Mouse (Mus musculus) cerebellum, postnatal 25 days (tissue): ENCODE data around the gene Sv2b.

Source experiments
- DNase-seq, 2 experiments: peaks; one replicate each; pipeline ENCODE4 v3.0.0; 2021; ENCODE audit warnings: mixed read lengths in 2 of 2

The Sv2b gene

GRCm38 (mm10) chr7:75290554-75290953 is 18.5 kb downstream of the Sv2b start:
- DNase-seq: peak; percentile 70 to 72

GRCm38 (mm10) chr7:75287237-75287636 is 21.8 kb downstream of the Sv2b start:
- no peak for DNase-seq

- DNase-seq: peak; percentile 79 to 82
Observed at GRCm38 (mm10) chr7:75282951-75283350, 26.1 kb downstream of the Sv2b start.

GRCm38 (mm10) chr7:75282080-75282650 is 26.9 kb downstream of the Sv2b start:
- peak; percentile 43 to 54 for DNase-seq

GRCm38 (mm10) chr7:75281106-75281505 is 28.0 kb downstream of the Sv2b start:
- DNase-seq: peak in 1 of 2 experiments; percentile 59

- DNase-seq: peak in 1 of 2 experiments; percentile 48
Observed at GRCm38 (mm10) chr7:75277847-75278246, 31.2 kb downstream of the Sv2b start.

GRCm38 (mm10) chr7:75276739-75277138 is 32.3 kb downstream of the Sv2b start:
- DNase-seq: peak; percentile 51 to 60

DNA sequence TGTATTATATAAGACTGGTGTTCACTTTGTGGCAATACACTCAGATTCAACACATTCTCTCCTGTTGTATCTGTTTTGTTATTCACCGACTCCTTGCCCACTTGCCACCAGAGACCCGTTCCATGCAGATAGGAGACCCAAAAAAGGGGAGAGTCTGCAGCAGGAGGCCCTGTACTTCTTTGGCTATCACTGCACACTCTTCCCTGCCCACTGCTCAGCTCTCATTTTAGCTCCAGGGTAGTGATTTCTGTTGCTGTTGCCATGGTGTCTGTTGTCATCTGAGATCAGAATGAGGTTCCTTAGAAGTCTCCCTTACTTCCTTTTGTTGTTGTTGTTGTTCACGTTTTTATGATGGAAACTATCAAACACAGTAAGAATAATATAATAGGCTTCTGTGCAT is 34.5 kb downstream of the Sv2b start:
- DNase-seq: no peak

DNA sequence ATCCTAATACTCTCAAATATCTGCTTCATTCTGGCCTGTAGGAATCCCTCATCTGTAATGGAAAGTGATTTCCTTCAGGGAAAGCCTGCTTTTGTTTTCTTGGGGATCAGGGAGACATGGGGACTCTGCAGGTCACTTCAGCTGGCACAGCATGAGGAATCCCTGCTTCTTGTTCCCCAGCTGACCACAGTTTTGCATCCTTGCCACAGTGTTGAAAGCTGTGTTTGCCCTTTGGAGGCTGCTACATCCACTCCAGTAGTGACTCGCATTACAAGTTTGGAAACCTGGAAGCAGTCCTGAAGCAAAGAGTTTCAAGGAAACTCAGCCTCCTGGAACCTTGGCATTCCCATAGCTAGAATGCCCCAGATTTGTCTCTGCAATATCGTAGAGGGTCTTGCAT is 35.4 kb downstream of the Sv2b start:
- DNase-seq: no peak

DNA sequence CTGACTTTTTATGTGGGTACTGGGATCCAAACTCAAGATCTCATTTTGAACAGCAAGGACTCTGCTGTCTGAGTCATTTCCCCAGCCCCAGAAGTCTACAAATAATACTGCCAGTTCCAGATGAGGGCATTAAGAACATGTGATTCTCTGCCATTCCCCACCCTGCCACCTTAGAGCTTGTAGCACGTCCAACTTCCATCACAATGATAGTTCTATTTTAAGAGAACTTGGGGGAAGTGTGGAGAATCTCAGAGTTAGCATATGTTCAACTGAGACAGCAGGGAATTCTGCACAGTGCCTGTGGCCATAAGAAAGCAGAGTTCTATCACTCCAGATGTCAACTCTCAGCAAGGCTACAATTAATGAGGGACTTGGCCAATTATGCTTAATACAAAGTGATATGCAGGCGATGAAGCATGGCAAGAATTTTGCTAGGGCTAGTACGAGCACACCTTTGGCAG is 37.1 kb downstream of the Sv2b start:
- no peak for DNase-seq

DNA sequence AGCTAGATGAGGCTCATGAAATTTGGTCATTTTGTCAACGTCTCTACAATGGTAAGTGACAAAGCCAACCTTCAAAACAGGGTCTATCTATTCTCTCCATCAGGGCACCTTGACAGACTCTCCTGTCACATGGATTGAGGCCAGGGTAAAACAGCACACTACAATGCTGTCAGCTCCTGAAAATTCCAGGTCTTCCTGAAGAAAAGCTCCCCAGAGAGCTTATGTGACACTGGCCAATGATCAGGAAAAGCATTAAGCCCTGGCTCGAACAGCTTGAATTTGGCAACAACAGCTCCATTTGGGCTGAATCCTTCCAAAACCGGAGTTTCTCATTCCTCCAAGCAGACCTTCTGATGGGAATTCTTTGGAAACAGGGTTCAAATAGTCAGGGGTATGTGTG is 37.8 kb downstream of the Sv2b start:
- DNase-seq: peak; percentile 52 to 62

DNA sequence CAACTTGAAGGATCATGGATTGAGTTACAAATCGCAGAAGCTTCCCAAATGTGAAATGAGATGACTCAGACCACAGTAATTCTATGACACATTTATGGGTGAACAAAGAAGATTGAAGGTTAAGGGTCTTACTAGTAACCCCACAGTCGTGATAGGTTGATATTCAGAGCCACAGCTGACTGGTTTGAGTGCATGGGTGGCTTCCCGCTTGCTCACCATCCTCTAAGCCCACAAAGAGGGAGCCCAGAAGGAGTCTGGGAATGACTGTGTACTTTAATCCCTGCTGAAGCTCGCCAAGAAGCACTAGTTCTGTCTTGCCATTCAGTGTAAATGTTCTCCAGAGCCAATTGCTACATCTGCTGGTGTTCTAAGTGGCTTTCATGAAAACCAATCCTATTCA is 41.8 kb downstream of the Sv2b start:
- DNase-seq: no peak

DNA sequence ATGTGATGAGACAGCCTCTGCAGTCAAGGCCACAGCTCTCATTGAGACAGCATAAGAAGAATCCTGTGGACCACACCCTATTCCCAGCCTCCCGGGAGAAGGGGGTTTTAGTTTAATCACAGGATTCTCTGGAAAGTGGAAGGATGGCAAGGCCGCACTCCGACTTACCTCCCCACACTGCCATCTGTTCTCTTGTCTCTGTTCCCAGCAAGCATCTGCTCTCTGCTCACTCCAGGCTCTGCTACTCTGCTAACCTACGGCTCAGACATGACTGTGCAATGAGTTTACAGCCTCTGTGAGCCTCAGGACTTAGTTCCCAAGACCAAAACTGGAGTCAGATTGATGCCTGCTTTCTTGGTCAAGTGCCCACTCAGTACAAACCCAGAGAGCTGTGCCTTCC is 43.8 kb downstream of the Sv2b start:
- peak; percentile 87 to 88 for DNase-seq

- DNase-seq: no peak
Observed at GRCm38 (mm10) chr7:75259945-75260344, 49.1 kb downstream of the Sv2b start.

DNA sequence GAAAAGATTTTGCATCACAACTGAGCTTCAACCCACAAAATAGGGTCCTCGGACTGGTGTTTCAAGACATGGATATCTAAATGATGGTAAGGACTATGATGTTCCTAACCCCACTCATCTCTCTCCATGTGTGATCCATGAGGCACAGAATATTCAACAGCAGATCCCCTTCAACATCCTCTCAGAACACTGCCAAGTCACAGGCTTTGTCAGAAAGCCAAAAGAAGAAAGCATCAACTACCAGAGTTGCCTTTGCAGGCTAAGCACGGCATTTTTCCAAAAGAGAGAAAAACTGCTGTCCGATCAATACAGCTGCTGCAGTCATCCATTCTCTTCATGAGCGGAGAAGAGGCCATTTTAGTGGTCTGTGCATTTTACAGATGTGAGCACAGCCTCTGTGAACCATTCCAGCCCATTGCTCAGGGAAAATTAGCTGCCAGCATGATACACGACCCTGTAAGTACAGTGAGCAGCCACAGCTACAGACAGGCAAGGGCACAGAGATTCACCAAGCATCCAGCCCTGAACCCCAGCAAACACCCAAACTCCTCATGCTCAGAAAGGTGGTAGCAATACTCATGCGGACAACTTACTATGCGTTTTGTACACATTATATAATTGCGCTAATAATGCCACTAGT is 55.3 kb downstream of the Sv2b start:
- no peak for DNase-seq

DNA sequence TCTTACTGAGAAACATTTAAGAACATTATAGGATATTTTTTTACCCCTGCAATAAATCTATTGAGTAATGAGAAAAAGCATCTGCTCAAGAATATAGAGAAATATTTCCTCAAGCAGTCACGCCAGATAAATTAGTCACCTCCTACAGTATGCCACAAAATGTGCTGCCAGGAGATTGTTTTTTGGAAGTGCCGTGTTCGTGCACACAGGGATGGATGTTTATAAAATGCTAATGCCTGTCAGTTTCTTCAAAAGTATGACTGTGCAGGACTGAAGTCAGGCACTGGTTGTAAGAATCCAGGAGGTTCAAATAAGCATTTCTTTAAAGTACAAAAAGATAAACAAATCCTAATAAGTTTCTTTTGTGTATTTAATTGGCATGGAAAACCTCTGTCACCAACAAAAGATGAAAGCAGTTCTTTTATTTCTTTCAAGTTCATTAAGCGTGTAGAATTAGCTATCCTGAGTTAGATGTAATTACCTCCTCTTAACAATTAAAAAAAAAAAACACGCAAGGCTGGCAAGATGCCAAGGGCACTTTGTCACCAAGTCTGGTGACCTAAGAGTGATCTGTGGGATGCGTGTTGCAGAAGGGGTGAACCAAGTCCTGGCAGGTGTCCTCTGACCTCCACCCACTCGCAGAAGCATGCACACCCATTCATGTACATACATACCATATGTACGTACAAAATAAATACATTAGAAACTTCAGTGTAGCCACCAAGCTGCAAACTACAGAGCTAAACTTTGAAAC is 68.1 kb downstream of the Sv2b start:
- peak in 1 of 2 experiments; percentile 35 for DNase-seq

DNA sequence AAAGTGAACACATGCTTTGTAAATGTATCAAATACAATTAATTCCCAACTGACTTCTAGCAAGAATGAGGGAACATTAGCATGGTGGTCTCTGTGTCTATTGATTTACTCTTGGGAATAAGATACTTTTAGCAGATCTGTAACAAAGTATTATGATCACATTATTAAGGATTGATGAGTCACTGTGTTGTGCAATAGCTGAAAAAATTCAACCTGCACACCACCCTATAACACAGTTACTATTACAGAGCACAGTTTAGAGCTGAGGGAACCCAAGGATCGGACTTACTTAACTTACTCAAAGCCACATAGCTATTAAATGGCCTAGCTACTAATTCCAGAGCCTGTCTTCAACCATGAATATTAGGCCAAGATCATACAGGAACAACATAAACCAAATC is 72.7 kb downstream of the Sv2b start:
- no peak for DNase-seq

DNA sequence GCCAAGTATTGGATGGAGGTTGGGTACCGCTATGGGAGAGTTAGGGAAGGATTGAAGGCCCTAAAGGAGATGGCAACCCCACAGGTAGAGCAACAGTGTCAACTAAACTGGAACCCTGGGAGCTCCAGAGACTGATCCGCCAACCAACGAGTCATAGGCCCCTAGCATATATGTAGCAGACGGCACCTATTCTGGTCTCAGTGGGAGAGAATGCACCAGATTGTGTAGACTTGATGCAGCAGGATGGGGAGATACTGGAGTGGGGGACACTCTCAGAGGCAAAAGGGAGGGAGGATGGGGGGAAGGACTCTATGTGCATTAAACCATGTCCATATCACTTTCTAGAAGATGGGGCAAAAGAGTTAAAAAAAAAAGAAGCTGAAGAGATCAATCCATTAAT is 84.9 kb downstream of the Sv2b start:
- DNase-seq: peak in 1 of 2 experiments; percentile 40

DNA sequence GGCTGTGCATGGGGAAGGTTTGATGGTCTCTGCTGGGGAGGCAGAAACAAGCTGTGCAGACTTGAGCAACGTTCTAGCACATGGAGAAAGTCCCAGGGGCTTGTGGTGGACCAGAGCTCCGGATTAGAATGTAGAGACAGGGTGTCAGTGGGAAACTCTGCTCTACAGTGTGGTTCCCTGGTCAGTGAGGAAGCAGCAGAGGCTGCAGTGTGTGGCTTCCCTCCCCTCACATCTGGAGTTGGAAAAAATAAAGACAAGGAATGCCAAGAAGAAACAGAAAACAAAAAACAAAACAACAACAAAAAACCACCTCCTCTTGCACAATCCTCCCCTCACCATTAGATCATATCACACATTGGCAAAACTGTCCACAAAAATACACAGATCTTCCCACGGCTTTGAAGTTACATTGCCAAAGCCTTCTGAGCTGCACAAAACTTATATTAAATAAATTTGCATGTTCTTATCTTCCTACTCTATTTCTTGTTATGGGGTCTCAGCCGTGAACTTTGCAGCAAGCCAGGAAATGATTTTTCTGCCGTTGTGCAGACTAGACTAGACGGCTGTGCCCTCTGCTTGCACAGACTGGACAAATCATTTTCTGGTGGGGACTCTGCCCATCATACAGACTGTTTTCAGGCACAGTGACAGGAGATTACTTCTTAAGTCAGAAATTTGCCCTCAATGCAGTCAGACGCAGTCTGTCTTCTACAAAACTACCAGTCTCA is 86.2 kb downstream of the Sv2b start:
- no peak for DNase-seq

DNA sequence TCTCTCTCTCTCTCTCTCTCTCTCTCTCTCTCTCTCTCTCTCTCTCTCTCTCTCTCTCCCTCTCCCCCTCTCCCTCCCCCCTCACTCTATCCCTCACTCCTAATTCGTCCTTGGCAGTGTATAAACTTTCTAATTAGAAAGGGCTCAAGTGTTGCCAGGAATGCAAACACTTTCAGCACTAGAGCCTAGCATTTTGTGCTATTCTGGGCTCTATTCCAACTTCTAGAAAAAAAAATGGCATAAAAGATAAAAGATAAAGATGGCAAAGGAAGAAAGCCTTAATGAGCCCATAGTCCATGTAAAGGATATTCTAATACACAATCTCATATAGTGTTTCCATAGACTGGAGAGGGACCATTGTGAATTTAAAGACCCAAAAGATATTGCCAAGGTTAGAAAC is 88.3 kb downstream of the Sv2b start:
- DNase-seq: no peak

DNA sequence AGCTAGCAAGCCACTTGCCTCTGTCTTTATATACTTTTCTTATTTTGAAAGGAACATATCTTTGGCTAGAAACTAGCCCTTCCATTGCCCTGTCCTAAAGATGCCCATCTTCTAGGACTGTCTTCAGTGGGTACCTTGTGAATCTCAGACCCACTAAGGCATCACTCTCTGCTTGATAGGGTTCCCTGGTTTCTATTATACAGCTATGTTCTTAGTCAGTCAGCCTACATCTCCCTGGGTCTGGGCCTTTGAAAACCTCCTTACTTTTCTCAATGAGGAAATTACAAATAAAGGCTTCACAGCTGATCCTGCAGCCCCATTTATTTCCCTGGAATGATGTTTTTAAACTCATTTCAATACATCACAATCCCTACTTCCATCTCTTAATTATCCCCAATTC is 88.8 kb downstream of the Sv2b start:
- no peak for DNase-seq

- DNase-seq: peak; percentile 48 to 52
Observed at GRCm38 (mm10) chr7:75216180-75216579, 92.9 kb downstream of the Sv2b start.

- DNase-seq: peak in 1 of 2 experiments; percentile 36
Observed at GRCm38 (mm10) chr7:75209221-75209641, 99.8 kb downstream of the Sv2b start.
